Mouse (Mus musculus) left cerebral cortex, postnatal 4 days (tissue): ENCODE measurements around the gene Efcab12. TPM values are rescaled to one million over a fixed set of nuclear protein-coding genes. Genes with fewer than 3 reads are reported as not detected.

Source experiments
- microRNA-seq: library from miRNA; unstranded; fragments of <30 nt; microRNA quantifications from one replicate; pipeline ENCODE4 v1.2.0, GENCODE M21; 2022
- total RNA-seq, 2 experiments: library from RNA; stranded (reverse); gene quantifications; 2 replicates each; pipeline ENCODE4 v1.2.3; 2021

Gene Efcab12
- total RNA-seq, 2 experiments from 2014 or later: 3.0 to 3.6 TPM

Small RNAs within 50 kb of the gene (microRNA-seq; reads per million reads assigned to microRNA genes)
- gene Mir7660: not detected

Other genes with a start within 250 kb of the Efcab12 start
- gene Mkrn2os, start 245.8 kb downstream of the Efcab12 start, total RNA-seq: not detected
- 10 to 100 TPM; 45.0 to 45.3 TPM for gene Mkrn2, start 236.5 kb downstream of the Efcab12 start, total RNA-seq
- 100 to 1,000 TPM; 180 to 191 TPM for gene Raf1, start 161.8 kb downstream of the Efcab12 start, total RNA-seq
- gene Tmem40, start 76.0 kb downstream of the Efcab12 start, total RNA-seq: 1 to 10 TPM in 1 of 2 experiments, under 1 TPM in 1; 0.60 to 1.2 TPM
- gene Cand2, start 63.9 kb downstream of the Efcab12 start, total RNA-seq: 1 to 10 TPM; 8.3 to 8.5 TPM
- gene Rpl32, start 29.7 kb downstream of the Efcab12 start, total RNA-seq: 100 to 1,000 TPM; 842 to 903 TPM
- gene Mbd4, start 15.0 kb upstream of the Efcab12 start, total RNA-seq: 1 to 10 TPM; 6.4 to 7.1 TPM
- 10 to 100 TPM; 28.9 to 35.8 TPM for gene Ift122, start 15.1 kb upstream of the Efcab12 start, total RNA-seq
- under 1 TPM; 0.28 to 0.56 TPM for gene Rho, start 93.3 kb upstream of the Efcab12 start, total RNA-seq
- gene H1foo, start 106.5 kb upstream of the Efcab12 start, total RNA-seq: not detected
- gene Plxnd1, start 156.6 kb upstream of the Efcab12 start, total RNA-seq: 100 to 1,000 TPM; 167 to 181 TPM